In genomic region chr16:91226883-91227759, GRCm38 (mm10) we compare ENCODE assay signal across 9 mouse cellular contexts. TPM values are rescaled to one million over a fixed set of nuclear protein-coding genes. Genes with fewer than 3 reads are reported as not detected.
DNase-seq lines count a peak whose midpoint lies in the region; ATAC-seq and TF ChIP-seq lines count a peak whose summit lies in the region.
"Had no signal": no experiment of that assay in that cellular context is flagged by ENCODE, and none has a peak within 500 bp of the region (broad histone marks: within the 10 kb centered on the region; RNA-seq: fewer than 3 reads in every experiment).

No protein-coding gene starts in this region.

- H3K4me2 ChIP-seq in lung, embryonic 15.5 days, result peak overlapping the region; percentile 28; the same call in 1 of the 2 replicates
- H3K4me2 ChIP-seq in hindbrain, postnatal 0 days (ENCODE audit: low read depth, low read length), result peak overlapping the region; percentile 49
- peak overlapping the region; percentile 21 for H3K4me2 ChIP-seq in neural tube, embryonic 13.5 days

- DNase-seq in lung, adult 2 months, result no peak
- peak; percentile 59 for DNase-seq in forebrain, embryonic 10.5 days (ENCODE audit: extremely low spot score, low spot score)
- DNase-seq in hindbrain, postnatal 0 days (ENCODE audit: low spot score), result no peak
- DNase-seq: kidney, adult 18-20 months had no signal

- peak overlapping the region; percentile 13; the same call in 1 of the 2 replicates for H3K4me3 ChIP-seq in lung, embryonic 15.5 days
- H3K4me3 ChIP-seq in lung, adult 2 months (replicated peaks; ENCODE audit: extremely low read depth, low read depth, low read length), result no peak overlapping the region
- H3K4me3 ChIP-seq in forebrain, embryonic 10.5 days, result peak overlapping the region; percentile 51
- H3K4me3 ChIP-seq in hindbrain, postnatal 0 days (ENCODE audit: low read length), result peak overlapping the region; percentile 38
- peak overlapping the region; percentile 23 for H3K4me3 ChIP-seq in neural tube, embryonic 13.5 days

- no peaks in the 10 kb centered on the region for H3K9me3 ChIP-seq in lung, embryonic 15.5 days
- H3K9me3 ChIP-seq in forebrain, embryonic 10.5 days, result no peaks in the 10 kb centered on the region
- H3K9me3 ChIP-seq in hindbrain, postnatal 0 days (ENCODE audit: low read length), result no peaks in the 10 kb centered on the region
- no peaks in the 10 kb centered on the region for H3K9me3 ChIP-seq in neural tube, embryonic 13.5 days

- no peak overlapping the region for H3K9ac ChIP-seq in lung, embryonic 15.5 days
- peak overlapping the region; percentile 52 for H3K9ac ChIP-seq in hindbrain, postnatal 0 days (replicated peaks; ENCODE audit: low read length)
- H3K9ac ChIP-seq in neural tube, embryonic 13.5 days, result peak overlapping the region; percentile 43

- TF ChIP-seq POLR2A in lung, adult 2 months (IDR thresholded peaks at IDR 0.05; ENCODE audit: borderline replicate concordance, extremely low read depth, low read depth, low read length), result no peak

- no peak overlapping the region for H3K27ac ChIP-seq in lung, embryonic 15.5 days
- H3K27ac ChIP-seq in forebrain, embryonic 10.5 days, result peak overlapping the region; percentile 84
- peak overlapping the region; percentile 65; the same call in 1 of the 2 replicates for H3K27ac ChIP-seq in hindbrain, postnatal 0 days
- no peak overlapping the region for H3K27ac ChIP-seq in neural tube, embryonic 13.5 days (replicated peaks)

- ATAC-seq in lung, embryonic 15.5 days (ENCODE audit: borderline replicate concordance, extremely low read depth, low FRiP score, low TSS enrichment), result no peak
- no peak for ATAC-seq in hindbrain, postnatal 0 days
- no peak for ATAC-seq in neural tube, embryonic 13.5 days (ENCODE audit: low read depth)
- no peak for ATAC-seq in frontal cortex, adult (ENCODE audit: low TSS enrichment)
- ATAC-seq in inflammation-experienced regulatory T-cells, adult 6 months, result no peak

- peaks cover 30% of the 10 kb centered on the region for H3K4me1 ChIP-seq in lung, embryonic 15.5 days
- H3K4me1 ChIP-seq in lung, adult 2 months (ENCODE audit: control insufficient read depth, insufficient read depth, low read length), result no peaks in the 10 kb centered on the region
- H3K4me1 ChIP-seq in forebrain, embryonic 10.5 days, result peaks cover 96% of the 10 kb centered on the region
- H3K4me1 ChIP-seq in hindbrain, postnatal 0 days (ENCODE audit: insufficient read depth, low read length), result peaks cover under 1% of the 10 kb centered on the region; the same call in 1 of the 2 replicates
- peaks cover 41% of the 10 kb centered on the region for H3K4me1 ChIP-seq in neural tube, embryonic 13.5 days (replicated peaks)

- WGBS in lung, embryonic 15.5 days, result 2% methylated on average over 82 of the region's 85 CpGs
- 1% methylated on average over 85 of the region's 85 CpGs for WGBS in lung, adult 2 months
- WGBS in forebrain, embryonic 10.5 days, result under 1% methylated on average over 82 of the region's 85 CpGs
- WGBS in hindbrain, postnatal 0 days, result 1% methylated on average over 72 of the region's 85 CpGs
- WGBS in neural tube, embryonic 13.5 days, result under 1% methylated on average over 59 of the region's 85 CpGs

- no peaks in the 10 kb centered on the region for H3K36me3 ChIP-seq in lung, embryonic 15.5 days
- H3K36me3 ChIP-seq in forebrain, embryonic 10.5 days (replicated peaks), result peaks cover 7% of the 10 kb centered on the region; the same call in 1 of the 2 replicates
- no peaks in the 10 kb centered on the region for H3K36me3 ChIP-seq in hindbrain, postnatal 0 days (ENCODE audit: insufficient read depth, low read length)
- H3K36me3 ChIP-seq in neural tube, embryonic 13.5 days, result no peaks in the 10 kb centered on the region

- H3K27me3 ChIP-seq in lung, embryonic 15.5 days, result peaks cover 99% of the 10 kb centered on the region
- H3K27me3 ChIP-seq in forebrain, embryonic 10.5 days (ENCODE audit: poor library complexity, severe bottlenecking), result peaks cover 100% of the 10 kb centered on the region
- H3K27me3 ChIP-seq in hindbrain, postnatal 0 days (ENCODE audit: insufficient read depth, low read length), result peaks cover 84% of the 10 kb centered on the region
- H3K27me3 ChIP-seq in neural tube, embryonic 13.5 days, result peaks cover 100% of the 10 kb centered on the region

- TF ChIP-seq CTCF in lung, adult 2 months (IDR thresholded peaks at IDR 0.05; ENCODE audit: insufficient read depth, low read length), result no peak
- no peak for TF ChIP-seq CTCF in hindbrain, postnatal 0 days (IDR thresholded peaks at IDR 0.05; ENCODE audit: low read depth)

RNA-seq across cellular contexts. Expression of gene Olig2, which starts 1.9 kb away (rescaled TPM):
- polyA plus RNA-seq in lung, embryonic 15.5 days (2015; fragmentation: Nextera tagmentation; extraction: Ambion mirVana), result not detected in 2 replicates
- not detected in 2 replicates for polyA plus RNA-seq in lung, adult 2 months (2012; rRNA removed)
- 10.5 and 11.2 TPM in 2 replicates for polyA plus RNA-seq in forebrain, embryonic 10.5 days (2016; fragmentation: Nextera tagmentation; extraction: Ambion mirVana)
- 58.7 and 66.3 TPM in 2 replicates for total RNA-seq in hindbrain, postnatal 0 days (2014; rRNA removed)
- 16.0 and 17.3 TPM in 2 replicates for polyA plus RNA-seq in hindbrain, postnatal 0 days (2015; fragmentation: Nextera tagmentation; extraction: Ambion mirVana)
- 4.5 and 4.6 TPM in 2 replicates for polyA plus RNA-seq in neural tube, embryonic 13.5 days (2015; fragmentation: Nextera tagmentation; extraction: Ambion mirVana)
- not detected for polyA plus RNA-seq in inflammation-experienced regulatory T-cells, adult 6 months (2017; shearing (Covaris generic))
- polyA plus RNA-seq: small intestine, adult 2 months had no signal

RNA-seq across cellular contexts. Expression of gene Olig1, which starts 42.5 kb away (rescaled TPM):
- 0.08 and 0.09 TPM in 2 replicates for polyA plus RNA-seq in lung, embryonic 15.5 days (2015; fragmentation: Nextera tagmentation; extraction: Ambion mirVana)
- polyA plus RNA-seq in lung, adult 2 months (2012; rRNA removed), result 0.05 and 0.25 TPM in 2 replicates
- 8.3 and 8.5 TPM in 2 replicates for polyA plus RNA-seq in forebrain, embryonic 10.5 days (2016; fragmentation: Nextera tagmentation; extraction: Ambion mirVana)
- 240 and 249 TPM in 2 replicates for total RNA-seq in hindbrain, postnatal 0 days (2014; rRNA removed)
- polyA plus RNA-seq in hindbrain, postnatal 0 days (2015; fragmentation: Nextera tagmentation; extraction: Ambion mirVana), result 199 and 227 TPM in 2 replicates
- 20.9 and 26.0 TPM in 2 replicates for polyA plus RNA-seq in neural tube, embryonic 13.5 days (2015; fragmentation: Nextera tagmentation; extraction: Ambion mirVana)
- not detected for polyA plus RNA-seq in inflammation-experienced regulatory T-cells, adult 6 months (2017; shearing (Covaris generic))
- polyA plus RNA-seq: small intestine, adult 2 months had no signal

Comparison
In these comparisons a context has a peak if more than half of its experiments do, and no peak if none do; other contexts are left out.
1. H3K27ac ChIP-seq: peak in forebrain, embryonic 10.5 days (single experiment) and hindbrain, postnatal 0 days (single experiment); none in lung, embryonic 15.5 days (single experiment) and neural tube, embryonic 13.5 days (single experiment).
2. Peak in every context shown above with its lines, with median percentiles within 50 percentile points of each other: H3K4me2 ChIP-seq.